Mouse (Mus musculus) liver, embryonic 14.5 days (tissue): ENCODE measurements around the gene Kif7. TPM values are rescaled to one million over a fixed set of nuclear protein-coding genes. Genes with fewer than 3 reads are reported as not detected.

Experiments
- ATAC-seq: fragments of 200-750 bp; cut with Nextera tagmentation; 2 replicates; pipeline ENCODE4 v1.8.0; 2017; ENCODE audit warnings: moderate number of reproducible peaks, mild to moderate bottlenecking, moderate library complexity; ENCODE audit not compliant: insufficient read depth
- DNase-seq, 3 experiments: peaks; one replicate each; pipeline ENCODE4 v3.0.0-alpha.2; 2012 to 2013; ENCODE audit warnings: low read depth in 3 of 3, low spot score in 3 of 3
- H3K27ac ChIP-seq: fragments of 300-500 bp; sonication (generic); 2 replicates; pipeline ENCODE4 v1.5.1; 2014; ENCODE audit warnings: moderate library complexity, mild to moderate bottlenecking, control low read depth, inconsistent platforms
- H3K27me3 ChIP-seq: fragments of 300-500 bp; sonication (generic); 2 replicates; pipeline ENCODE4 v1.6.1; 2014; ENCODE audit warnings: mild to moderate bottlenecking, low read length, moderate library complexity; ENCODE audit not compliant: control insufficient read depth, insufficient read depth
- H3K36me3 ChIP-seq: fragments of 300-500 bp; sonication (generic); replicated peaks from 2 replicates; pipeline ENCODE4 v1.6.1; 2014; ENCODE audit warnings: low read depth; ENCODE audit not compliant: control insufficient read depth, insufficient read depth
- H3K4me1 ChIP-seq, 2 experiments: fragments of 200-500 bp in 1 of 2; fragments of 300-500 bp in 1 of 2; sonication (generic) in 1 of 2; replicated peaks; 2 replicates each; pipeline ENCODE4 v1.6.1; 2012 to 2014; ENCODE audit warnings: antibody characterized with exemption in 1 of 2, inconsistent platforms in 1 of 2, low read length in 1 of 2; ENCODE audit not compliant: control insufficient read depth in 2 of 2, insufficient read depth in 2 of 2
- H3K4me2 ChIP-seq: fragments of 300-500 bp; sonication (generic); 2 replicates; pipeline ENCODE4 v1.6.1; 2014; ENCODE audit warnings: low read depth, mild to moderate bottlenecking, control low read depth, moderate library complexity
- H3K4me3 ChIP-seq, 2 experiments: fragments of 200-500 bp in 1 of 2; fragments of 300-500 bp in 1 of 2; sonication (generic) in 1 of 2; 2 replicates each; pipeline ENCODE4 v1.5.1; 2012 to 2014; ENCODE audit warnings: low read depth in 2 of 2, low read length in 2 of 2, mild to moderate bottlenecking in 2 of 2, control low read depth in 1 of 2, inconsistent platforms in 1 of 2, moderate library complexity in 1 of 2; ENCODE audit not compliant: insufficient read depth in 1 of 2
- H3K9ac ChIP-seq: fragments of 300-500 bp; sonication (generic); replicated peaks from 2 replicates; pipeline ENCODE4 v1.6.1; 2014; ENCODE audit warnings: mild to moderate bottlenecking, control low read depth, moderate library complexity
- H3K9me3 ChIP-seq: fragments of 300-500 bp; sonication (generic); 2 replicates; pipeline ENCODE4 v1.6.1; 2016; ENCODE audit warnings: low read length, mixed read lengths; ENCODE audit not compliant: control insufficient read depth
- CTCF ChIP-seq: IDR thresholded peaks from 2 replicates; pipeline ENCODE4 v1.5.1; 2016; ENCODE audit warnings: antibody characterized with exemption, low read depth, control low read depth
- EP300 ChIP-seq: IDR thresholded peaks from 2 replicates; pipeline ENCODE4 v1.6.1; 2016; ENCODE audit warnings: antibody characterized with exemption, low read depth
- WGBS: fragments of 180-500 bp; shearing (Covaris S2); extraction: QIAGEN DNeasy Blood & Tissue Kit; methylation state at CpG from one replicate; pipeline ENCODE4 v1.1.7; 2014; ENCODE audit not compliant: insufficient replicate concordance; 5-methylcytosine and 5-hydroxymethylcytosine counted together
- polyA plus RNA-seq, 2 experiments: library from polyadenylated mRNA; depleted of rRNA in 1 of 2; stranded (reverse) in 1 of 2; unstranded in 1 of 2; fragments of >200 nt; fragmentation: Nextera tagmentation in 1 of 2; extraction: Ambion mirVana in 1 of 2; gene quantifications; 2 replicates each; pipeline versions ENCODE4 v1.2.1 to v1.2.3; 2012 to 2014

Kif7 gene
- polyA plus RNA-seq (2012; rRNA removed) = 0.23 and 0.56 TPM in 2 replicates
- 0.14 and 0.15 TPM in 2 replicates for polyA plus RNA-seq (2014; fragmentation: Nextera tagmentation; extraction: Ambion mirVana)

DNA sequence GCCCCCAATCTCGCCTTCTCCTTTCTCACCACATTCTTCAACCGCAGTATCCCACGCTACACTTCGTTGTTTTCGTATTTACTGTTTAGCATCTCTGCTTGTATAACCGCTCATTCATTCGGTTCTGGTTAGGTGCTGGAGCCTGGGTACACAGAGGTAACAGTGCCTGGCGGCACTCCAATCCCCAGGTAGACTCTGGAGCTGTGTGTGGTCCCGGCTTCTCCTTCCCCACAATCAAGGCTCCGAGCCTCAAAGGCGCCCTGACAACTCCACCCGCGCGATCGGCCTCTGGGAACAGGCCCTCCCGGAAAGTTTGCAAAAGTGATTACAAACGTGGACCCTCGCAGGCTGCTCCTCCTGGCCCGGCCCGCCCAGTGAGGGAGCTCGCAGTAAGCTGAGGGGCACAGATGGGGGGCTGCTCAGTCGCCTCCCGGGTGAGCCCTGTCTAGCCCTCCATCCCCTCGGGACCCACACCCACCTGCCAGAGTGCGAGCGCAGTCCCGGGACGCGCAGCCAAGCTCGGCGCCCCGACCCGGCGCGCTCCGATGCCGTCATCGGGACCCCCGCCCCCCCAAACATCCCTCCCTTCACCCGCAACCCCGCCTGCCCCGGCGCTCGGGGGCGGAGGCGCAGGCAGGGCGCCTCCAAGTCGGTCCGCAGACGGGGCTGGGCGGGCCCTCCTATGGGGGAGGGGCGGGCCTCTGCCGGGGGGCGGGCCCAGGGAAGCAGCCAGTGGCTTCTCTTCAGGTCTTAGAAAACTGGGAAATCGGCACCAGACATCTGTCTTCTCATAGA, at the start of gene Kif7:
Gene Kif7 (minus strand): TSS at position 534 of the 795 bp plus-strand sequence.
- WGBS = 1% methylated on average over 52 of the region's 55 CpGs
- Histone ChIP-seq H3K4me1 (peaks cover 0 to 8% of the 10 kb centered on the region in 2 experiments; a peak in 2 of 4 replicates), H3K4me3 (peak within 1 kb of the TSS; percentile 46 to 55), H3K9ac (no peak within 1 kb of the TSS), H3K9me3 (no peaks in the 10 kb centered on the region), H3K4me2 (peak within 1 kb of the TSS; percentile 70), H3K27me3 (peaks cover 9% of the 10 kb centered on the region), H3K36me3 (no peaks in the 10 kb centered on the region), H3K27ac (no peak within 1 kb of the TSS)
- peak; percentile 31 to 42 (median 39) for DNase-seq
- TF ChIP-seq EP300 (no peak), CTCF (no peak)
- peak; percentile 84 for ATAC-seq

GRCm38 (mm10) chr7:79762106-79762505, 46.6 kb upstream of the Kif7 start:
- Histone ChIP-seq H3K4me3 (no peak overlapping the region), H3K9ac (no peak overlapping the region), H3K4me2 (no peak overlapping the region), H3K36me3 (no peaks in the 10 kb centered on the region), H3K9me3 (no peaks in the 10 kb centered on the region), H3K27ac (no peak overlapping the region), H3K4me1 (no peaks in the 10 kb centered on the region), H3K27me3 (no peaks in the 10 kb centered on the region)
- WGBS = 44% methylated on average over 8 of the region's 8 CpGs
- no peak for TF ChIP-seq CTCF
- TF ChIP-seq EP300 = no peak
- ATAC-seq (no peak), DNase-seq (no peak)

- H3K36me3 ChIP-seq = no peaks in the 10 kb centered on the region
- TF ChIP-seq EP300 = no peak
- TF ChIP-seq CTCF = no peak
- H3K9ac ChIP-seq = no peak overlapping the region
- H3K4me3 ChIP-seq = no peak overlapping the region
- WGBS = 55% methylated on average over 5 of the region's 5 CpGs
- H3K9me3 ChIP-seq = no peaks in the 10 kb centered on the region
- H3K27ac ChIP-seq = no peak overlapping the region
- no peaks in the 10 kb centered on the region for H3K27me3 ChIP-seq
- ATAC-seq = no peak
- no peaks in the 10 kb centered on the region for H3K4me1 ChIP-seq
- no peak for DNase-seq
- no peak overlapping the region for H3K4me2 ChIP-seq
Observed at GRCm38 (mm10) chr7:79761124-79761876, 45.8 kb upstream of the Kif7 start.

DNA sequence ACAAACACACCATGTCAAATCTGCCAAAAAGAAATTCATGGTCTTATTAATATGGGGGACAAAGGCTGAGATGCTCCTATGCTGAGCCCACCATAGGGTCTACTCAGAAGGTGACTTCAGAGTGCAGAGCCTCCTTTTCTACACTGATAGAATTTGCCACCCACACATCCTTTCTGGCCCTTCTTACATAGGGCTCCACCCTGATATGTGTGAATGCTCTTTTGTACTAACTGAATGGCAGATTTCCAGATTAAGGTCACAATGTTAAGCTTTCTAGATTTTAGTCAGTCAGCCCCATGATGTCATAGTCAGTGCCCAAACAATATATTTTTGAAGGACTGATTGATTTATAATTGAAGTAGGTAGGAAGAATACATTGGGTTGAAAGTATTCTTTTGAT, 44.2 kb upstream of the Kif7 start:
- H3K4me1 ChIP-seq = no peaks in the 10 kb centered on the region
- no peaks in the 10 kb centered on the region for H3K36me3 ChIP-seq
- DNase-seq (no peak), ATAC-seq (no peak)
- H3K4me2 ChIP-seq = no peak overlapping the region
- no peak overlapping the region for H3K4me3 ChIP-seq
- no peak overlapping the region for H3K9ac ChIP-seq
- no peaks in the 10 kb centered on the region for H3K9me3 ChIP-seq
- H3K27ac ChIP-seq = no peak overlapping the region
- H3K27me3 ChIP-seq = no peaks in the 10 kb centered on the region
- TF ChIP-seq EP300 (no peak), CTCF (no peak)

DNA sequence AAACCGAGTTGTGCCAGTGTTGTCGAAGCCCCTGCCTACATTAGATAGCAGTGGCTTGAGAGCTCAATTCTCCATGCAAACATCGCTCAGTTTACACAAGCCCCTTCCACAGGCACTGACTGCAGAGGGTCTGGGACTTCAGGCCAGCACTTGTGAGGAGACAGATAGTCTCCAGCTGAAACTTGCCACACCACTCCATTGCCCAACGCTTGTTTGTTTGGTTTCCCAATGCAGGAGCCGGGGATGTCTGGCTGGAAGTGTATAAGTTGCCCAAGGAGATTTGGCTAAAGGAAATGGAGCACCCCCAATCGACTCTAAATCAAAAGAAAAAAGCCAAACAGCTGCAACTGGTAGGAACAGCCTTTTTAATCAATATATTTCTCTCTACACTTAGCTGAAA, 42.7 kb upstream of the Kif7 start:
- no peak for DNase-seq

More for the DNA sequence above, 42.7 kb upstream of the Kif7 start:
- Histone ChIP-seq H3K27me3 (no peaks in the 10 kb centered on the region), H3K36me3 (no peaks in the 10 kb centered on the region), H3K4me1 (no peaks in the 10 kb centered on the region), H3K4me3 (no peak overlapping the region), H3K27ac (no peak overlapping the region), H3K9me3 (no peaks in the 10 kb centered on the region), H3K4me2 (no peak overlapping the region), H3K9ac (no peak overlapping the region)
- TF ChIP-seq CTCF (no peak), EP300 (no peak)
- WGBS = 46% methylated on average over 6 of the region's 6 CpGs
- no peak for ATAC-seq
